Mouse (Mus musculus) small intestine, adult 2 months (tissue): Measurements from ENCODE around the gene Lrig2. TPM values are rescaled to one million over a fixed set of nuclear protein-coding genes. Genes with fewer than 3 reads are reported as not detected.

ENCODE experiments used
- H3K27ac ChIP-seq: fragments of 200-500 bp; 2 replicates; pipeline ENCODE4 v1.5.1; 2012; ENCODE audit warnings: low read depth, low read length, control low read depth, inconsistent platforms; ENCODE audit not compliant: insufficient read depth
- H3K27me3 ChIP-seq: fragments of 200-500 bp; 2 replicates; pipeline ENCODE4 v1.6.1; 2012; ENCODE audit warnings: mild to moderate bottlenecking, moderate library complexity, low read length, inconsistent platforms; ENCODE audit not compliant: control insufficient read depth, insufficient read depth
- H3K36me3 ChIP-seq: fragments of 200-500 bp; 2 replicates; pipeline ENCODE4 v1.6.1; 2012; ENCODE audit warnings: mild to moderate bottlenecking, low read length, control low read depth, inconsistent platforms; ENCODE audit not compliant: control insufficient read depth, insufficient read depth
- H3K4me1 ChIP-seq: fragments of 200-500 bp; 2 replicates; pipeline ENCODE4 v1.6.1; 2012; ENCODE audit warnings: low read length, inconsistent platforms, mixed read lengths; ENCODE audit not compliant: control insufficient read depth, insufficient read depth, insufficient read length
- H3K4me3 ChIP-seq: fragments of 200-500 bp; 2 replicates; pipeline ENCODE4 v1.5.1; 2012; ENCODE audit warnings: low read depth, mild to moderate bottlenecking, control low read depth, inconsistent platforms, low read length, moderate library complexity
- CTCF ChIP-seq: fragments of 200-500 bp; IDR thresholded peaks from 2 replicates; pipeline ENCODE4 v1.5.1; 2012; ENCODE audit warnings: low read depth, mild to moderate bottlenecking, control low read depth, inconsistent platforms, low read length, moderate library complexity, mixed read lengths; ENCODE audit not compliant: insufficient replicate concordance, insufficient read length; ENCODE audit errors: extremely low read depth
- POLR2A ChIP-seq: fragments of 200-500 bp; IDR thresholded peaks from 2 replicates; pipeline ENCODE4 v1.6.1; 2012; ENCODE audit warnings: low read depth, mild to moderate bottlenecking, control low read depth, inconsistent platforms, low read length, moderate library complexity
- WGBS: fragments of 180-500 bp; shearing (Covaris S2); methylation state at CpG from one replicate; pipeline ENCODE4 v1.1.7; 2018; 5-methylcytosine and 5-hydroxymethylcytosine counted together
- polyA plus RNA-seq: library from polyadenylated mRNA; depleted of rRNA; stranded (reverse); fragments of >200 nt; gene quantifications from 2 replicates; pipeline ENCODE4 v1.2.3, GENCODE M21; 2012

Lrig2 gene
- polyA plus RNA-seq, 1 experiment = 3.8 TPM

- Histone ChIP-seq H3K27ac (no peak overlapping the region), H3K36me3 (no peaks in the 10 kb centered on the region), H3K4me1 (peaks cover 4% of the 10 kb centered on the region), H3K27me3 (no peaks in the 10 kb centered on the region), H3K4me3 (no peak overlapping the region)
- WGBS = 24% methylated on average over 5 of the region's 5 CpGs
- no peak for TF ChIP-seq POLR2A
- no peak for TF ChIP-seq CTCF
Observed at GRCm38 (mm10) chr3:104442357-104442756, 69.4 kb downstream of the Lrig2 start.

- Histone ChIP-seq H3K27me3 (no peaks in the 10 kb centered on the region), H3K27ac (peak overlapping the region; percentile 26)
- 7% methylated on average over 15 of the region's 15 CpGs for WGBS
Observed at GRCm38 (mm10) chr3:104441870-104442283, 69.8 kb downstream of the Lrig2 start.

GRCm38 (mm10) chr3:104441435-104441834 lies 70.3 kb downstream of the Lrig2 start:
- Histone ChIP-seq H3K27me3 (no peaks in the 10 kb centered on the region), H3K27ac (peak overlapping the region; percentile 26), H3K4me1 (peaks cover 4% of the 10 kb centered on the region), H3K4me3 (peak overlapping the region; percentile 54; the same call in 1 of the 2 replicates), H3K36me3 (no peaks in the 10 kb centered on the region)
- 71% methylated on average over 7 of the region's 7 CpGs for WGBS
- TF ChIP-seq CTCF (no peak), POLR2A (no peak)

More at GRCm38 (mm10) chr3:104441870-104442283, 69.8 kb downstream of the Lrig2 start:
- Histone ChIP-seq H3K4me3 (peak overlapping the region; percentile 54), H3K4me1 (peaks cover 4% of the 10 kb centered on the region), H3K36me3 (no peaks in the 10 kb centered on the region)
- TF ChIP-seq POLR2A = no peak
- peak; percentile 97 for TF ChIP-seq CTCF

- H3K4me3 ChIP-seq = no peak overlapping the region
- H3K27ac ChIP-seq = no peak overlapping the region
- 100% methylated on average over 1 of the region's 1 CpGs for WGBS
- no peak for TF ChIP-seq POLR2A
- TF ChIP-seq CTCF = no peak
- H3K4me1 ChIP-seq = peaks cover 6% of the 10 kb centered on the region
- no peaks in the 10 kb centered on the region for H3K27me3 ChIP-seq
- no peaks in the 10 kb centered on the region for H3K36me3 ChIP-seq
Observed at GRCm38 (mm10) chr3:104438777-104439176, 72.9 kb downstream of the Lrig2 start.

- no peaks in the 10 kb centered on the region for H3K36me3 ChIP-seq
- no peak overlapping the region for H3K27ac ChIP-seq
- H3K4me1 ChIP-seq = peaks cover 6% of the 10 kb centered on the region
- 88% methylated on average over 7 of the region's 7 CpGs for WGBS
- H3K27me3 ChIP-seq = no peaks in the 10 kb centered on the region
- TF ChIP-seq POLR2A = no peak
- TF ChIP-seq CTCF = no peak
- no peak overlapping the region for H3K4me3 ChIP-seq
Observed at GRCm38 (mm10) chr3:104437576-104437975, 74.1 kb downstream of the Lrig2 start.

GRCm38 (mm10) chr3:104435947-104436346 lies 75.8 kb downstream of the Lrig2 start:
- WGBS = 86% methylated on average over 3 of the region's 3 CpGs
- Histone ChIP-seq H3K4me3 (no peak overlapping the region), H3K27ac (no peak overlapping the region), H3K36me3 (no peaks in the 10 kb centered on the region), H3K4me1 (peaks cover 2% of the 10 kb centered on the region), H3K27me3 (no peaks in the 10 kb centered on the region)
- TF ChIP-seq CTCF (no peak), POLR2A (no peak)

- no peak for TF ChIP-seq POLR2A
- no peak for TF ChIP-seq CTCF
- Histone ChIP-seq H3K36me3 (no peaks in the 10 kb centered on the region), H3K27me3 (no peaks in the 10 kb centered on the region), H3K4me1 (peaks cover 2% of the 10 kb centered on the region), H3K4me3 (0 out of 2 replicates have a peak overlapping the region, but pooled peaks have one; percentile 13), H3K27ac (no peak overlapping the region)
- WGBS = 5% methylated on average over 9 of the region's 9 CpGs
Observed at GRCm38 (mm10) chr3:104434246-104434696, 77.4 kb downstream of the Lrig2 start.

- 83% methylated on average over 6 of the region's 6 CpGs for WGBS
- Histone ChIP-seq H3K4me3 (no peak overlapping the region), H3K27ac (no peak overlapping the region), H3K36me3 (no peaks in the 10 kb centered on the region), H3K27me3 (no peaks in the 10 kb centered on the region), H3K4me1 (peaks cover 2% of the 10 kb centered on the region)
- TF ChIP-seq POLR2A (no peak), CTCF (no peak)
Observed at GRCm38 (mm10) chr3:104432651-104433050, 79.1 kb downstream of the Lrig2 start.
